Mouse (Mus musculus): ENCODE measurements around the gene Gapvd1. TPM values are rescaled to one million over a fixed set of nuclear protein-coding genes. Genes with fewer than 3 reads are reported as not detected.
A peak's percentile ranks its signal among the peaks of the same experiment; 100 is the strongest.

The Gapvd1 gene
- total and polyA plus RNA-seq, 2 experiments = 10.6 to 32.4 TPM

GRCm38 (mm10) chr2:34773673-34774072, 18.6 kb upstream of the Gapvd1 start:
- peak overlapping the region; percentile 54 for H3K9ac ChIP-seq (ENCODE audit: low read depth, low read length)
- TF ChIP-seq POLR2A (IDR thresholded peaks at IDR 0.05; ENCODE audit: extremely low read depth, insufficient read depth, low read length) = no peak
- no peak for TF ChIP-seq CTCF (IDR thresholded peaks at IDR 0.05; ENCODE audit: low read depth, low read length)
- DNase-seq (ENCODE audit: extremely low read depth, low read depth, low spot score) = peak; percentile 36
- H3K36me3 ChIP-seq (ENCODE audit: control insufficient read depth, insufficient read depth, low read length) = peaks cover 56% of the 10 kb centered on the region
- 32% methylated on average over 4 of the region's 4 CpGs for WGBS
- H3K27ac ChIP-seq (replicated peaks; ENCODE audit: insufficient read depth, low read depth, low read length) = no peak overlapping the region
- H3K4me1 ChIP-seq (ENCODE audit: control insufficient read depth, insufficient read depth, low read length) = peaks cover 28% of the 10 kb centered on the region
- peaks cover 18% of the 10 kb centered on the region for H3K79me2 ChIP-seq (ENCODE audit: control insufficient read depth, insufficient read depth, low read length)
- H3K27me3 ChIP-seq (ENCODE audit: control insufficient read depth, insufficient read depth, low read length) = no peaks in the 10 kb centered on the region
- H3K4me3 ChIP-seq (ENCODE audit: insufficient read depth, low read depth, low read length) = peak overlapping the region; percentile 88

- H3K36me3 ChIP-seq (ENCODE audit: control insufficient read depth, insufficient read depth, low read length) = peaks cover 47% of the 10 kb centered on the region
- H3K4me1 ChIP-seq (ENCODE audit: control insufficient read depth, insufficient read depth, low read length) = peaks cover 26% of the 10 kb centered on the region
- 0 out of 2 replicates have a peak, but pooled peaks have one; percentile 3 for TF ChIP-seq CTCF (IDR thresholded peaks at IDR 0.05; ENCODE audit: low read depth, low read length)
- no peak for TF ChIP-seq POLR2A (IDR thresholded peaks at IDR 0.05; ENCODE audit: extremely low read depth, insufficient read depth, low read length)
- H3K9ac ChIP-seq (ENCODE audit: low read depth, low read length) = peak overlapping the region; percentile 95
- WGBS = under 1% methylated on average over 50 of the region's 50 CpGs
- H3K4me3 ChIP-seq (ENCODE audit: insufficient read depth, low read depth, low read length) = peak overlapping the region; percentile 88
- DNase-seq (ENCODE audit: extremely low read depth, low read depth, low spot score) = peak; percentile 48
- H3K27ac ChIP-seq (replicated peaks; ENCODE audit: insufficient read depth, low read depth, low read length) = peak overlapping the region; percentile 86
- peaks cover 18% of the 10 kb centered on the region for H3K79me2 ChIP-seq (ENCODE audit: control insufficient read depth, insufficient read depth, low read length)
- no peaks in the 10 kb centered on the region for H3K27me3 ChIP-seq (ENCODE audit: control insufficient read depth, insufficient read depth, low read length)
These were observed 17.5 kb upstream of the Gapvd1 start for GRCm38 (mm10) chr2:34772252-34773235.

- Histone ChIP-seq H3K4me3 (ENCODE audit: insufficient read depth, low read depth, low read length) (peak within 1 kb of the TSS; percentile 93), H3K9ac (ENCODE audit: low read depth, low read length) (peak within 1 kb of the TSS; percentile 95), H3K27ac (replicated peaks; ENCODE audit: insufficient read depth, low read depth, low read length) (peak within 1 kb of the TSS; percentile 87), H3K36me3 (ENCODE audit: control insufficient read depth, insufficient read depth, low read length) (peaks cover 38% of the 10 kb centered on the region), H3K4me1 (ENCODE audit: control insufficient read depth, insufficient read depth, low read length) (peaks cover 26% of the 10 kb centered on the region), H3K27me3 (ENCODE audit: control insufficient read depth, insufficient read depth, low read length) (no peaks in the 10 kb centered on the region), H3K79me2 (ENCODE audit: control insufficient read depth, insufficient read depth, low read length) (peaks cover 18% of the 10 kb centered on the region)
- WGBS = under 1% methylated on average over 60 of the region's 60 CpGs
- DNase-seq (ENCODE audit: extremely low read depth, low read depth, low spot score) = peak; percentile 99
- peak; percentile 100 for TF ChIP-seq POLR2A (IDR thresholded peaks at IDR 0.05; ENCODE audit: extremely low read depth, insufficient read depth, low read length)
- TF ChIP-seq CTCF (IDR thresholded peaks at IDR 0.05; ENCODE audit: low read depth, low read length) = no peak
These were observed 16.6 kb upstream of the Gapvd1 start, which contains the start of gene Hspa5 for GRCm38 (mm10) chr2:34771368-34772226. Gene Hspa5, plus strand, starts transcription at chr2:34771970.

- peak overlapping the region; percentile 92 for H3K9ac ChIP-seq (ENCODE audit: low read depth, low read length)
- H3K36me3 ChIP-seq (ENCODE audit: control insufficient read depth, insufficient read depth, low read length) = peaks cover 32% of the 10 kb centered on the region
- H3K27ac ChIP-seq (replicated peaks; ENCODE audit: insufficient read depth, low read depth, low read length) = peak overlapping the region; percentile 87
- no peaks in the 10 kb centered on the region for H3K27me3 ChIP-seq (ENCODE audit: control insufficient read depth, insufficient read depth, low read length)
- peak; percentile 35 for DNase-seq (ENCODE audit: extremely low read depth, low read depth, low spot score)
- peaks cover 26% of the 10 kb centered on the region for H3K4me1 ChIP-seq (ENCODE audit: control insufficient read depth, insufficient read depth, low read length)
- no peak for TF ChIP-seq CTCF (IDR thresholded peaks at IDR 0.05; ENCODE audit: low read depth, low read length)
- no peak for TF ChIP-seq POLR2A (IDR thresholded peaks at IDR 0.05; ENCODE audit: extremely low read depth, insufficient read depth, low read length)
- 0% methylated on average over 6 of the region's 6 CpGs for WGBS
- peak overlapping the region; percentile 93 for H3K4me3 ChIP-seq (ENCODE audit: insufficient read depth, low read depth, low read length)
- H3K79me2 ChIP-seq (ENCODE audit: control insufficient read depth, insufficient read depth, low read length) = peaks cover 18% of the 10 kb centered on the region
These were observed 15.9 kb upstream of the Gapvd1 start for GRCm38 (mm10) chr2:34770951-34771350.

GRCm38 (mm10) chr2:34770049-34770448, 15.0 kb upstream of the Gapvd1 start:
- peak; percentile 72 for DNase-seq (ENCODE audit: extremely low read depth, low read depth, low spot score)
- Histone ChIP-seq H3K27ac (replicated peaks; ENCODE audit: insufficient read depth, low read depth, low read length) (no peak overlapping the region; the same call in 1 of the 2 replicates), H3K4me3 (ENCODE audit: insufficient read depth, low read depth, low read length) (no peak overlapping the region), H3K36me3 (ENCODE audit: control insufficient read depth, insufficient read depth, low read length) (peaks cover 24% of the 10 kb centered on the region), H3K9ac (ENCODE audit: low read depth, low read length) (no peak overlapping the region), H3K79me2 (ENCODE audit: control insufficient read depth, insufficient read depth, low read length) (peaks cover 18% of the 10 kb centered on the region), H3K4me1 (ENCODE audit: control insufficient read depth, insufficient read depth, low read length) (peaks cover 22% of the 10 kb centered on the region), H3K27me3 (ENCODE audit: control insufficient read depth, insufficient read depth, low read length) (no peaks in the 10 kb centered on the region)
- 47% methylated on average over 2 of the region's 2 CpGs for WGBS
- no peak for TF ChIP-seq POLR2A (IDR thresholded peaks at IDR 0.05; ENCODE audit: extremely low read depth, insufficient read depth, low read length)
- TF ChIP-seq CTCF (IDR thresholded peaks at IDR 0.05; ENCODE audit: low read depth, low read length) = no peak
